Mouse (Mus musculus) limb, embryonic 11.5 days (tissue): Measurements from ENCODE around the gene Glrp1. TPM values are rescaled to one million over a fixed set of nuclear protein-coding genes. Genes with fewer than 3 reads are reported as not detected.

ENCODE experiments used
- ATAC-seq: fragments of 200-750 bp; cut with Nextera tagmentation; 2 replicates; pipeline ENCODE4 v1.8.0; 2017; ENCODE audit warnings: low read depth; ENCODE audit not compliant: insufficient number of reproducible peaks, low FRiP score, low TSS enrichment
- DNase-seq: peaks from one replicate; pipeline ENCODE4 v3.0.0-alpha.2; 2015; ENCODE audit warnings: low spot score
- H3K27ac ChIP-seq: fragments of 300-500 bp; sonication (generic); replicated peaks from 2 replicates; pipeline ENCODE4 v1.5.1; 2014; ENCODE audit warnings: low read depth, mild to moderate bottlenecking, low read length
- H3K27me3 ChIP-seq: fragments of 300-500 bp; sonication (generic); 2 replicates; pipeline ENCODE4 v1.6.1; 2014; ENCODE audit warnings: mild to moderate bottlenecking, low read length, mixed read lengths; ENCODE audit not compliant: control insufficient read depth, insufficient read depth
- H3K36me3 ChIP-seq: fragments of 300-500 bp; sonication (generic); 2 replicates; pipeline ENCODE4 v1.6.1; 2014; ENCODE audit warnings: mild to moderate bottlenecking, low read length, moderate library complexity, mixed read lengths; ENCODE audit not compliant: control insufficient read depth, insufficient read depth
- H3K4me1 ChIP-seq: fragments of 300-500 bp; sonication (generic); 2 replicates; pipeline ENCODE4 v1.6.1; 2014; ENCODE audit warnings: low read length, mixed read lengths; ENCODE audit not compliant: control insufficient read depth, insufficient read depth
- H3K4me2 ChIP-seq: fragments of 300-500 bp; sonication (generic); 2 replicates; pipeline ENCODE4 v1.6.1; 2014; ENCODE audit warnings: low read depth, mild to moderate bottlenecking, moderate library complexity; ENCODE audit not compliant: severe bottlenecking
- H3K4me3 ChIP-seq: fragments of 300-500 bp; sonication (generic); 2 replicates; pipeline ENCODE4 v1.5.1; 2014; ENCODE audit warnings: low read depth, low read length
- H3K9ac ChIP-seq: fragments of 300-500 bp; sonication (generic); 2 replicates; pipeline ENCODE4 v1.6.1; 2014; ENCODE audit warnings: mild to moderate bottlenecking, low read length
- H3K9me3 ChIP-seq: fragments of 300-500 bp; sonication (generic); 2 replicates; pipeline ENCODE4 v1.6.1; 2016; ENCODE audit warnings: low read length; ENCODE audit not compliant: control insufficient read depth
- whole genome bisulfite sequencing: fragments of 180-500 bp; shearing (Covaris S2); extraction: QIAGEN DNeasy Blood & Tissue Kit; methylation state at CpG from one replicate; pipeline ENCODE4 v1.1.7; 2014; 5-methylcytosine and 5-hydroxymethylcytosine counted together
- polyA plus RNA-seq: library from polyadenylated mRNA; unstranded; fragments of >200 nt; fragmentation: Nextera tagmentation; extraction: Ambion mirVana; gene quantifications from 2 replicates; pipeline ENCODE4 v1.2.1, GENCODE M21; 2014

The Glrp1 gene
- polyA plus RNA-seq, 1 experiment from 2014 or later: not detected

DNA sequence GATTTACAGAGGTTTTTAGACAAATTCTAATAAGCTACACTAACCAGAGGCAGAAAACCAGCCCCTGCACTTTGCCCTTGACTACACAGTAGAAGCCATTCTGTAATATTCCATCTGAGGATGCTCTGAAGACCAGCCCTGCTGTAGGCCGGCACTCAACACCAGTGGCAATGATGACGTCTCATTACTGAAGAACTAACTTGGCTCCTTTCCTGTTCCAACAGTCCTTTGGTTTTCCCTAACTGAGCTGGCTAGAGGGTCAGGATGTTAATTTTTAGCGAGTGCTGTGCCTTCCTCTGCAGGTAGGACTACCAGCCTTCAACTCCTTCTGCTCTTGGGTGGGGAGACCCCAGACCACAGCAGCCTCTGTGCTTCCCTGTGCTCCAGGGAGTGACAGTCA lies 55.2 kb downstream of the Glrp1 start:
- WGBS: 65% methylated on average over 3 of the region's 3 CpGs
- no peak overlapping the region for H3K27ac ChIP-seq
- no peak overlapping the region for H3K4me3 ChIP-seq
- ATAC-seq (no peak), DNase-seq (no peak)
- no peak overlapping the region for H3K4me2 ChIP-seq
- no peaks in the 10 kb centered on the region for H3K36me3 ChIP-seq
- no peaks in the 10 kb centered on the region for H3K27me3 ChIP-seq
- H3K9ac ChIP-seq: no peak overlapping the region
- no peaks in the 10 kb centered on the region for H3K4me1 ChIP-seq
- H3K9me3 ChIP-seq: no peaks in the 10 kb centered on the region

DNA sequence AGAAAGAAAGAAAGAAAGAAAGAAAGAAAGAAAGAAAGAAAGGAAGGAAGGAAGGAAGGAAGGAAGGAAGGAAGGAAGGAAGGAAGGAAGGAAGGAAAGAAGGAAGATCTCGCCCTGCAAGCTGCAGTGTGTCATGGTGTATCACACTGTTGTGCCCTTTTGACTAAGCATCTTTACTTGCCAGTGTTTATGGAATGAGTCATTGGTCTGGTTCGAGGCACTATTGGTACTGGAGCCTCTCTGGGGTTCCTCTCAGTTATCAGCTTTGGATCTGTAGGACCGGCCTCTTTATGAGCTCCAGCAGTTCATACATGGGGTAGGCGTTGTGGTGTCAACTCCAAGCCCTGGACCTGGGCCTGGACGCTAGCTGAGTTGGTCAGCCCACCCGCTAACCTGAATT lies 57.7 kb downstream of the Glrp1 start:
- no peak for ATAC-seq
- Histone ChIP-seq H3K27ac (no peak overlapping the region), H3K4me2 (no peak overlapping the region), H3K9ac (no peak overlapping the region), H3K9me3 (no peaks in the 10 kb centered on the region), H3K4me3 (no peak overlapping the region), H3K27me3 (no peaks in the 10 kb centered on the region), H3K36me3 (no peaks in the 10 kb centered on the region), H3K4me1 (no peaks in the 10 kb centered on the region)
- DNase-seq: no peak
- 91% methylated on average over 6 of the region's 6 CpGs for WGBS

DNA sequence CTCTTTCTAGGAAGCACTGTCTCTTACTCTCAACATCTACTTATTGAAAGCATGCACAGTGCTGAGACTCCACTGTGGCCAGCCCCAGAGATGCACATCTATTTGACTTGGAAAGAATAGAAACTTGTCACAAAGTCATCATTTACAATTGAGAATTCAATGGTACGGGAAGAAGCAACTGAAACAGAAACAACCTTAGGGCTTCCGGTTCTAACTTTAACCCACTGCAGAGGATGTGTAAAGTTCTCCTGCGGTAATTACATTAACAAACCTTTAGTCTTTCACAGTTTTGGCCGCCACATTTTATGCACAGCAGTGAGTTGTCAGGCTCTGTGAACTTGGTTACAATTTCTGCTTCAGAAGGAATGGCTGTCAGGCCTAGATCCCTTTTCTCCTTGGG lies 59.2 kb downstream of the Glrp1 start:
- H3K9me3 ChIP-seq: no peaks in the 10 kb centered on the region
- H3K4me2 ChIP-seq: no peak overlapping the region
- H3K4me1 ChIP-seq: no peaks in the 10 kb centered on the region
- ATAC-seq: no peak
- H3K4me3 ChIP-seq: no peak overlapping the region
- no peak for DNase-seq
- H3K36me3 ChIP-seq: no peaks in the 10 kb centered on the region
- no peaks in the 10 kb centered on the region for H3K27me3 ChIP-seq
- 89% methylated on average over 4 of the region's 4 CpGs for WGBS
- no peak overlapping the region for H3K9ac ChIP-seq
- H3K27ac ChIP-seq: no peak overlapping the region

Other genes starting within 250 kb of the Glrp1 start
- gene Hjurp, start 232.4 kb downstream of the Glrp1 start, polyA plus RNA-seq: 174 and 204 TPM in 2 replicates
- not detected in 2 replicates for gene Trpm8, start 232.4 kb downstream of the Glrp1 start, polyA plus RNA-seq
- gene Spp2, start 103.1 kb downstream of the Glrp1 start, polyA plus RNA-seq: not detected in 2 replicates
- gene Arl4c, start 192.2 kb upstream of the Glrp1 start, polyA plus RNA-seq: 3.3 and 4.7 TPM in 2 replicates